Mouse (Mus musculus) gastrocnemius, adult 8-10 months (tissue): ENCODE data around the gene Ndufa10. TPM values are rescaled to one million over a fixed set of nuclear protein-coding genes. Genes with fewer than 3 reads are reported as not detected.

Experiments
- DNase-seq, 2 experiments: peaks; one replicate each; pipeline ENCODE4 v3.0.0; 2022; ENCODE audit warnings: low spot score in 2 of 2
- microRNA-seq: library from miRNA; unstranded; fragments of <30 nt; microRNA quantifications from one replicate; pipeline ENCODE4 v1.2.0, GENCODE M21; 2022
- total RNA-seq, 4 experiments: library from RNA; stranded (reverse); gene quantifications; 2 replicates each; pipeline ENCODE4 v1.2.4; 2022

Ndufa10 gene
- total RNA-seq, 4 experiments from 2014 or later: 379 to 417 (median 390) TPM

GRCm38 (mm10) chr1:92431420-92431819 lies 42.2 kb downstream of the Ndufa10 start:
- DNase-seq: no peak

- DNase-seq: no peak
Measured at GRCm38 (mm10) chr1:92430991-92431390, 42.7 kb downstream of the Ndufa10 start.

GRCm38 (mm10) chr1:92424714-92425113 lies 48.9 kb downstream of the Ndufa10 start:
- DNase-seq: no peak

GRCm38 (mm10) chr1:92405131-92405530 lies 68.5 kb downstream of the Ndufa10 start:
- DNase-seq: no peak

- no peak for DNase-seq
Measured at GRCm38 (mm10) chr1:92400556-92400955, 73.1 kb downstream of the Ndufa10 start.

GRCm38 (mm10) chr1:92398601-92399000 lies 75.1 kb downstream of the Ndufa10 start:
- no peak for DNase-seq

- no peak for DNase-seq
Measured at GRCm38 (mm10) chr1:92397511-92398051, 76.1 kb downstream of the Ndufa10 start.

GRCm38 (mm10) chr1:92394279-92394678 lies 79.4 kb downstream of the Ndufa10 start:
- no peak for DNase-seq

- no peak for DNase-seq
Measured at GRCm38 (mm10) chr1:92393166-92393565, 80.5 kb downstream of the Ndufa10 start.

Small RNA genes lying within 50 kb of the gene (microRNA-seq; reads per million reads assigned to microRNA genes)
- 5.8 reads per million for gene Mir6900

Other genes with a start within 250 kb of the Ndufa10 start
- gene Olfr1416, start 11.3 kb upstream of the Ndufa10 start, total RNA-seq: not detected
- not detected for gene Olfr1415, start 22.2 kb upstream of the Ndufa10 start, total RNA-seq
- gene Olfr1414, start 44.8 kb upstream of the Ndufa10 start, total RNA-seq: not detected
- gene Olfr1413, start 97.5 kb upstream of the Ndufa10 start, total RNA-seq: not detected
- not detected for gene Olfr1412, start 111.9 kb upstream of the Ndufa10 start, total RNA-seq
- gene Olfr1411, start 120.6 kb upstream of the Ndufa10 start, total RNA-seq: not detected
- gene Olfr1410, start 131.9 kb upstream of the Ndufa10 start, total RNA-seq: not detected
- not detected for gene Olfr12, start 143.9 kb upstream of the Ndufa10 start, total RNA-seq
- 100 to 1,000 TPM; 189 to 223 (median 200) TPM for gene Cops9, start 168.1 kb upstream of the Ndufa10 start, total RNA-seq
- gene Otos, start 175.0 kb upstream of the Ndufa10 start, total RNA-seq: not detected